ENCODE assay signal across 8 mouse cellular contexts in genomic region chr8:57429166-57429887, GRCm38 (mm10). TPM values are rescaled to one million over a fixed set of nuclear protein-coding genes. Genes with fewer than 3 reads are reported as not detected.
DNase-seq lines count a peak whose midpoint lies in the region; ATAC-seq and TF ChIP-seq lines count a peak whose summit lies in the region.

No protein-coding gene starts in this region.

- intact Hi-C loops in heart, postnatal 10 days (cut with DNase I), result loop anchor here (1.0 to 10.0 kb wide), 6 partner anchors 102 to 905 kb away; no protein-coding TSS in a partner anchor

- TF ChIP-seq CTCF in liver, postnatal 0 days (IDR thresholded peaks at IDR 0.05; ENCODE audit: low read depth), result peak; percentile 81

- ATAC-seq in CD4-positive, CD25-positive, alpha-beta regulatory T cell, adult 4 months, result peak; percentile 36
- ATAC-seq in forebrain, embryonic 11.5 days (replicated peaks; ENCODE audit: low FRiP score), result peak; percentile 55
- no peak for ATAC-seq in liver, postnatal 0 days
- 0 out of 2 replicates have a peak, but pooled peaks have one; percentile 27 for ATAC-seq in neural tube, embryonic 12.5 days (ENCODE audit: low FRiP score, low read depth)

- H3K9me3 ChIP-seq in forebrain, embryonic 11.5 days (ENCODE audit: control insufficient read depth, low read length), result no peaks in the 10 kb centered on the region
- H3K9me3 ChIP-seq in liver, postnatal 0 days (ENCODE audit: low read length), result no peaks in the 10 kb centered on the region
- H3K9me3 ChIP-seq in neural tube, embryonic 12.5 days, result no peaks in the 10 kb centered on the region

- H3K9ac ChIP-seq in forebrain, embryonic 11.5 days (ENCODE audit: low read length), result no peak overlapping the region
- H3K9ac ChIP-seq in liver, postnatal 0 days (replicated peaks), result no peak overlapping the region
- no peak overlapping the region for H3K9ac ChIP-seq in neural tube, embryonic 12.5 days

- no peaks in the 10 kb centered on the region for H3K36me3 ChIP-seq in forebrain, embryonic 11.5 days (ENCODE audit: control insufficient read depth, insufficient read depth, low read length)
- H3K36me3 ChIP-seq in liver, postnatal 0 days (replicated peaks; ENCODE audit: insufficient read depth, low read length), result no peaks in the 10 kb centered on the region
- no peaks in the 10 kb centered on the region for H3K36me3 ChIP-seq in neural tube, embryonic 12.5 days

- no peak overlapping the region for H3K27ac ChIP-seq in forebrain, embryonic 11.5 days (ENCODE audit: low read depth, low read length)
- H3K27ac ChIP-seq in liver, postnatal 0 days (ENCODE audit: low read depth), result no peak overlapping the region
- no peak overlapping the region for H3K27ac ChIP-seq in neural tube, embryonic 12.5 days

- WGBS in forebrain, embryonic 11.5 days, result 33% methylated on average over 18 of the region's 18 CpGs
- 37% methylated on average over 18 of the region's 18 CpGs for WGBS in liver, postnatal 0 days (ENCODE audit: insufficient replicate concordance)
- 39% methylated on average over 18 of the region's 18 CpGs for WGBS in neural tube, embryonic 12.5 days

- H3K27me3 ChIP-seq in forebrain, embryonic 11.5 days (ENCODE audit: control insufficient read depth, insufficient read depth, low read length), result no peaks in the 10 kb centered on the region
- no peaks in the 10 kb centered on the region for H3K27me3 ChIP-seq in liver, postnatal 0 days (ENCODE audit: insufficient read depth, low read length)
- no peaks in the 10 kb centered on the region for H3K27me3 ChIP-seq in neural tube, embryonic 12.5 days (replicated peaks)

- no peak for TF ChIP-seq EP300 in liver, postnatal 0 days (IDR thresholded peaks at IDR 0.05; ENCODE audit: low read depth)

- no peak overlapping the region for H3K4me2 ChIP-seq in forebrain, embryonic 11.5 days (ENCODE audit: low read depth, low read length, severe bottlenecking)
- H3K4me2 ChIP-seq in liver, postnatal 0 days (ENCODE audit: low read depth, low read length), result no peak overlapping the region
- H3K4me2 ChIP-seq in neural tube, embryonic 12.5 days (replicated peaks), result no peak overlapping the region

- H3K4me3 ChIP-seq in forebrain, embryonic 11.5 days (ENCODE audit: low read depth, low read length), result no peak overlapping the region
- no peak overlapping the region for H3K4me3 ChIP-seq in liver, postnatal 0 days (ENCODE audit: low read depth, low read length)
- no peak overlapping the region for H3K4me3 ChIP-seq in neural tube, embryonic 12.5 days

- H3K4me1 ChIP-seq in forebrain, embryonic 11.5 days (replicated peaks; ENCODE audit: control insufficient read depth, insufficient read depth, low read length), result no peaks in the 10 kb centered on the region; the same call in 1 of the 2 replicates
- no peaks in the 10 kb centered on the region for H3K4me1 ChIP-seq in liver, postnatal 0 days (ENCODE audit: insufficient read depth)
- no peaks in the 10 kb centered on the region for H3K4me1 ChIP-seq in neural tube, embryonic 12.5 days

- DNase-seq in c-Kit-negative CD71-positive TER-119-positive erythroid progenitor cells, embryonic 14.5 days (ENCODE audit: low read depth, low spot score), result peak; percentile 48
- DNase-seq in forebrain, embryonic 11.5 days (ENCODE audit: low spot score), result peak; percentile 76
- peak; percentile 83 to 92 for DNase-seq in heart, postnatal 10 days
- DNase-seq in kidney, postnatal 25 days, result peak; percentile 65 to 82
- DNase-seq in liver, postnatal 0 days, result peak; percentile 77
- peak; percentile 39 for DNase-seq in testis, postnatal 14 days (ENCODE audit: low spot score)

RNA-seq across cellular contexts. Expression of gene Scrg1, which starts 26.4 kb away (rescaled TPM):
- polyA plus RNA-seq in CD4-positive, CD25-positive, alpha-beta regulatory T cell, adult 4 months (2017; shearing (Covaris generic)), result not detected
- polyA plus RNA-seq in forebrain, embryonic 11.5 days (2014; fragmentation: Nextera tagmentation; extraction: Ambion mirVana), result not detected in 2 replicates
- not detected for total RNA-seq in heart, postnatal 10 days (2021)
- polyA plus RNA-seq in liver, postnatal 0 days (2015; fragmentation: Nextera tagmentation; extraction: Ambion mirVana), result 1.6 TPM in 2 replicates
- polyA plus RNA-seq in neural tube, embryonic 12.5 days (2016; fragmentation: Nextera tagmentation; extraction: Ambion mirVana), result 2.0 and 2.1 TPM in 2 replicates

RNA-seq across cellular contexts. Expression of gene Sap30, which starts 58.3 kb away (rescaled TPM):
- under 1 TPM in 1 of 2 experiments, not detected in 1; 0.36 TPM for polyA plus RNA-seq in CD4-positive, CD25-positive, alpha-beta regulatory T cell, adult 4 months (2017; shearing (Covaris generic))
- 131 and 140 TPM in 2 replicates for polyA plus RNA-seq in forebrain, embryonic 11.5 days (2014; fragmentation: Nextera tagmentation; extraction: Ambion mirVana)
- 10 to 100 TPM; 17.8 to 21.1 TPM for total RNA-seq in heart, postnatal 10 days (2021)
- 9.7 and 11.8 TPM in 2 replicates for polyA plus RNA-seq in liver, postnatal 0 days (2015; fragmentation: Nextera tagmentation; extraction: Ambion mirVana)
- polyA plus RNA-seq in neural tube, embryonic 12.5 days (2016; fragmentation: Nextera tagmentation; extraction: Ambion mirVana), result 101 and 105 TPM in 2 replicates
